Mouse (Mus musculus) brain, embryonic 18.5 days (tissue): ENCODE results near the gene Nras.
A peak's percentile ranks its signal among the peaks of the same experiment; 100 is the strongest.

Experiments used
- DNase-seq: peaks from one replicate; pipeline ENCODE4 v3.0.0-alpha.2; 2012; ENCODE audit warnings: low read depth, low spot score

The Nras gene

DNA sequence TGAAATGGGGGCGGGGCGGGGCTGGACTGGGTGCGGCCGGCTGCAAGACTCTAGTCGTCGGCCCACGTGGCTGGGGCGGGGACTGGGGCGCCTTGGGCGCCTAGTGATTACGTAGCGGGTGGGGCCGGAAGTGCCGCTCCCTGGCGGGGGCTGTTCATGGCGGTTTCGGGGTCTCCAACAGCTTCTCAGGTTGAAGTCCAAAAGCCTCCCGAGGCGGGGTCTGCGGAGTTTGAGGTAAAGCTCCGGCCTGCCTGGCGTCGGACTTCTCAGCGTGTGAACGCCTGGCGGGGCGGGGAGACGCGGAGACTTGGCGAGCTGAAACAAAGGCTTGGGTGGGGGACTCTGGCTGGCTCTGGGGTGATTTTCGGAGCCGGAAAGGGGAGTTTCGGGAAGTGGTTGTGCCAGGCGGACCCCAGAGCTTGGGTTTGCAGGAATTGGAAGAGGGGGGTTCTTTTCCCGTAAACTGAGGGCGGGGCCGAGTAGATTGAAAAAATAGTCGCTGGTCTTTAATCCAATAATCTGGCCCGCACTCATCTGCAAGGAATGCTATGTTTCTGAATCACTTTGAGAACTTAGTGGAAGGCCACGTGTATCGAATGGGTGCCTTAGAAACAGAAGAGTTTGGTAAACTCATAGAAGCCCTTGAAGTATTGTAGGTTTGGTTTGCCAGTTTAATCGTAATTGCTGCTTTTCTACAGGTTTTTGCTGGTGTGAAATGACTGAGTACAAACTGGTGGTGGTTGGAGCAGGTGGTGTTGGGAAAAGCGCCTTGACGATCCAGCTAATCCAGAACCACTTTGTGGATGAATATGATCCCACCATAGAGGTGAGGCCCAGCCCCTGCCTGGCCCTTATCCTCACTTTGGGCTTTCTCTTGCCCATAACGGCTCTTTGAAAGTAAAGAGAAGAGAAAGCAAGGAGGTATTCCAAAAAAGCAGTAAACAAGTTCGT is at the start of gene Nras:
Gene Nras, plus strand, starts transcription at position 79 of the 951 bp plus-strand sequence.
- DNase-seq: peak; percentile 87

GRCm38 (mm10) chr3:103017350-103017749 is 40.7 kb upstream of the Nras start:
- DNase-seq: no peak

- no peak for DNase-seq
Measured at GRCm38 (mm10) chr3:103019462-103019861, 38.6 kb upstream of the Nras start.

DNA sequence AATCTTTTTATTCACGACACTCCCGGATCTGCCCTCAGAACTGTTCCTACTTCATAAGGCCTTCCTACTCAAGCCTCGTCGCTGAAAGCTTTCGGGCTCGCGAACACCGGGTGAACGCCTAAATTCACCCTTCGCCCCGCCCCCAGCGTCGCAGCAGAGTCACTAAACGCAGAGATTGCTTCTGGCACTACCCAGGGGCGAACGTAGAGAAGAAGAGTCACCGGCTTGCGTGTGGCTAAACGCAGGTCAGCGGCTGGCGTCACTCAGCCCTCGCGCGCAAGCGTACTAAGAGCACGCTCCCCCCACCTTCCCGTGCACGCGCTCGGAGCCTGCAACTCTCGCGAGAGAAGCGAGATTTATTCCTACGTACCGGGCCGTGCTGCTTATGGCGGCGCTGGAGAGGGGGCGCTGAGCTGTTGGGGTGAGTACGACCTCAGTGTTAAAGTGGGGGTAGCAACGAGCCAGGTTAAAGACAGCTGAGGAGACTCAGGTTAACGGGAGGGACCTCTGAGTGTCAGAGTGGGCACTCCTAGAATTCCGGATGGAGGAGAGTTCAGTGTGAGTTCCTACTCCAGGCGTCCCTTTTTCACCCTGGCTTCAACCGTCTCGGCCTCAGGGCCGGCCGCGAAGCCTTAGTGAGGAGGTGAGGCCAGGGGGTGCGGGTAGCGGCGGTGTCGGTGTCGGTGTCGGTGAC is 37.7 kb upstream of the Nras start, which contains the start of gene Csde1:
Gene Csde1, plus strand, starts transcription at position 178 of the 694 bp plus-strand sequence.
- peak; percentile 92 for DNase-seq

- peak; percentile 89 for DNase-seq
Measured at GRCm38 (mm10) chr3:103020943-103021638, 37.0 kb upstream of the Nras start.

- DNase-seq: no peak
Measured at GRCm38 (mm10) chr3:103026174-103026573, 31.9 kb upstream of the Nras start.

DNA sequence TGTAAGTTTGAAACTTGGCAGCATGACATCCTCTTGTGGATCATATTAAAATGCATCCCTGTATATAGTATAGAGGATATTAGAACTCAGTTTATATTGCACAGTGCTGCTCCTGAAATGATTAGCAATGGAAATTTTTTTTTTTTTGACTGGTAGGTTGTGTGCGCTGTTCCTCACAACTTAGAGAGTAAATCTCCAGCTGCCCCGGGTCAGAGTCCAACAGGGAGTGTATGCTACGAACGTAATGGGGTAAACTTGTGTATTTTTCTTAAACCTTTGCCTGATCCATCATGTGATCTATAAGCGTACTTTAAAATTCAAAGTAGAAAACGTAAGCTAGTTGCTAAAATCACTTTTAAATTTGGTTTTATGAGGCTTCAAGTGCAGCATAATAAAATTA is 17.8 kb upstream of the Nras start:
- DNase-seq: no peak

- no peak for DNase-seq
Measured at GRCm38 (mm10) chr3:103040861-103041379, 17.2 kb upstream of the Nras start.

- no peak for DNase-seq
Measured at GRCm38 (mm10) chr3:103056016-103056595, 2.0 kb upstream of the Nras start.

GRCm38 (mm10) chr3:103057752-103058151 is 333 bp upstream of the Nras start:
- no peak for DNase-seq

DNA sequence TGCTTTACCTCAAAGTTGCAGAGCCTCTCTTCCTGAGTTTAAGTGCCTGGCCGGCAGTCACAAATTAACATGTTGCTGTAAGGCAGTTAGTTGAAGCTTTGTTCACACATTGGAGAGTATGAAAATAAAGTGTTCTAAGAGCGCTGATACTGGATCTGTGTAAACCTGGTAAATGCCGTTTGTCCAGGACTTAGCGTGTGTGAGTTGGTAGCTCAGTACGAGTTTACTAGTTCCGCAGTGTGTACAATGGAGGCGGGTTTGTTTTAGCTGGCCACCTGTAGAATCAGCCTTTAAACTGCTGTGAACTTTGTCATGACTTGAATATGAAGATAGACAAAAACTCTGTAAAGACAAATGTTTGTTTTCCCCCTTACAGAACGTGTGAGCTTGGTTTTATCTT is 8.8 kb downstream of the Nras start:
- no peak for DNase-seq

DNA sequence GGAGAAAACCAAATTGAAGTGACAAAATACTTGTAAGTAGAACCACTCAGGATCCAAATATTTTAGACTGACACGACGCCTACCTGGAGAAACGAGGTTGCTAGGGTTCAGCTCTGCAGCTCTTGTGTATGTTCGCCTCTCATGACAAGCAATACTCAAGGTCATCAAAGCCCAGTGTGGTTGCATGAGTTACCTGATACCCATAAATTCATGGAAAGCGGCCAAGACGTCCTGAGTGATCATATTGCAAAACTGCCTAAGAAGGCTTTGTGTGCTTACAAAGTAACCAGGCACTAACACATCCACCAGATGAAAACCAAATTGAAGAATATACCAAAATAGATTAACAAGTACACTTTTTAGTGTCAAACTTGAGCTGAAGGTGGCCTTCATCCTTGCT is 10.9 kb downstream of the Nras start:
- DNase-seq: no peak

GRCm38 (mm10) chr3:103073771-103074170 is 15.7 kb downstream of the Nras start, which contains the start of gene Ampd1:
Gene Ampd1 (plus strand): TSS chr3:103074014.
- DNase-seq: no peak

DNA sequence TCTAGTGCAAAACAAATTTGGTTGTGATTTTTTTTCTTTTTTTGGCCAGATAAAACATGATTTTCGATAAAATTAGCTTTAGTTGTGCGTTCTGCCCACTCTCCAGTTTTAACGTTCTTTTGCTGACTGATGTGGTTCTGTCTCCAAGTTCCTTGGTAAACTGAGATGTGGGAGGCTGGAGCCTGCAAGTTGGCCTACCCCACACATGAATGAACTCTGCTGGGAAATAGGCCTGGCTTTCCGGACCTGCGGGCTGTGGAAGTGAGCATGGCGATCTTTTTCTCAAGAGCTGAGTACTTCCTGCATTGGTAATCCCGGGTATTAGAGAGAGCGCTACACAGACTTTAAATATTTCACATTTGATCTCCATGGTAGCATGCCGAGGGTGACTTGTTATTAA is 17.8 kb downstream of the Nras start:
- DNase-seq: no peak

- DNase-seq: no peak
Measured at GRCm38 (mm10) chr3:103076476-103076875, 18.4 kb downstream of the Nras start.

- no peak for DNase-seq
Measured at GRCm38 (mm10) chr3:103079301-103079700, 21.2 kb downstream of the Nras start.

DNA sequence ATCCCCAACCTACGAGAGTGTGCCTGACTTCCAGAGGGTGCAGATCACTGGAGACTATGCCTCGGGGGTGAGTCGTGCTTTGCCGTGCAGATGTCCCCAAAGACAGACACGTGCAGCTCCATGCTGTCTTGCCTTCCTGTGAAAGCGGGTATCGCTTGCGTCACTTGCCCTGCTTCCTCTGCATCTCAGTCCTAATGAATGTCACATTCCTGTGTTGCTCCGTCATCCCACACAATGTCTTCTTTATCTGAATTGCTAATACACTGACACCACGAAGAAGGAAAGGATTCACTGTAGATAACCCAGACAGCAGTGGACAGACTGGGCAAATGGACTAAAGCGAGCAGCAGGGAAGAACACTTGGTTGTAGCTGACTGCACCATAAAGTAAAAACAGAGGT is 23.0 kb downstream of the Nras start:
- no peak for DNase-seq

- DNase-seq: no peak
Measured at GRCm38 (mm10) chr3:103081861-103082453, 23.9 kb downstream of the Nras start.

- DNase-seq: no peak
Measured at GRCm38 (mm10) chr3:103082761-103083160, 24.7 kb downstream of the Nras start.

DNA sequence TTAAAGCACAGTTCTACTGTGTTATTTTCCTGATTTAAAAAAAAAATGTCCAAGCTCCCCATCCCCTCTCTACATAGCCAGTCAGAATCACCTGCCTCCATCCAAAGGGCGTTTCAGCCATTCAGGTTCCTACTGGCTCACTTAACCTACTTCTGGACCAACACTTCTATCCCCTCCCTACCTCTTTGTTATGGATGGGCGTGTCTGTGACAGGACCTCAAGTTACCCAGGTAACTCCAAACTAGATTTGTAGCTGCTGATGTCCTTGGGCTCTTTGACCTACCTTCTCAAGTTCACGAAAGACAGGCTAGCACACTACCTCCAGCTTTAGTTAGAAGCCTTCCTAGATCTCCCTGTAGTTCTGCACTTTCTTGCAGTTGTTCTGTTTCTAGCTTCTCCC is 27.9 kb downstream of the Nras start:
- DNase-seq: no peak

- no peak for DNase-seq
Measured at GRCm38 (mm10) chr3:103091753-103092152, 33.7 kb downstream of the Nras start.
